Mouse (Mus musculus): ENCODE measurements around the gene Nat14.

Gene Nat14

DNA sequence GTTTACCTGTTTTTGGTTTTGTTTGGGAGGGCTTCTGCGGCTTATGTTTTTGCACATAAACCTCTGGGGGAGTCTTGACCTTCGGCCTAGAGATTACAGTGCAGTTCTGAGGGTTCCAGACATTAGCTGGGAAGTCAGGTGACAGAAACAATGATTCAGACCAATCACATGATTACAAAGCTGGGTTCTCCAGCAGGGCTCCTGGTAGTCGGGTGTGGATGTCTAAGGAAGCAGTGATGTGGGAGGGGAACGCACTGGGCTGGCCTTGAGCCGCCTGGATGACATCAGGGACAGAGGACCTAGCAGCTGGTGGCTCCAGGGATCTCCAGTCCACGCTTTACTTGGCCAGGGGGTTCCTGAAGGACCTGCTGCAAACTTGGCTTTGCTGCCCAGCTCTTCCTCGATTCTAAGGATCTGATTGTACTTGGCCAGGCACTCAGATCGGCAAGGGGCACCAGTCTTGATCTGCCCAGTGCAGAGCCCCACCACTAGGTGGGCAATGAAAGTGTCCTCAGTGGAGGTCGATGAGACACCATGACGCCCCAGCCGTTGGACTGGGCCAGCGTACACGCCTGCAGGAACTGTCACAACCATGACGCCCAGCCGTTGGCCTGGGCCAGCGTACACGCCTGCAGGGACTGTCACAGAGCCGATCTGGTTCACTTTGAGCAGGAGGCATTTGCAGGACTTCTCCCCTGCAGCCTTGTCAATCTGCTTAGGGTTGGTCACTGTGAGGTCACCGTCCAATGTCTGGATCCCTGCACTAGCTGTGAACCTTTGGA, 28.9 kb downstream of the Nat14 start:
- DNase-seq (ENCODE audit: low spot score) = no peak

DNA sequence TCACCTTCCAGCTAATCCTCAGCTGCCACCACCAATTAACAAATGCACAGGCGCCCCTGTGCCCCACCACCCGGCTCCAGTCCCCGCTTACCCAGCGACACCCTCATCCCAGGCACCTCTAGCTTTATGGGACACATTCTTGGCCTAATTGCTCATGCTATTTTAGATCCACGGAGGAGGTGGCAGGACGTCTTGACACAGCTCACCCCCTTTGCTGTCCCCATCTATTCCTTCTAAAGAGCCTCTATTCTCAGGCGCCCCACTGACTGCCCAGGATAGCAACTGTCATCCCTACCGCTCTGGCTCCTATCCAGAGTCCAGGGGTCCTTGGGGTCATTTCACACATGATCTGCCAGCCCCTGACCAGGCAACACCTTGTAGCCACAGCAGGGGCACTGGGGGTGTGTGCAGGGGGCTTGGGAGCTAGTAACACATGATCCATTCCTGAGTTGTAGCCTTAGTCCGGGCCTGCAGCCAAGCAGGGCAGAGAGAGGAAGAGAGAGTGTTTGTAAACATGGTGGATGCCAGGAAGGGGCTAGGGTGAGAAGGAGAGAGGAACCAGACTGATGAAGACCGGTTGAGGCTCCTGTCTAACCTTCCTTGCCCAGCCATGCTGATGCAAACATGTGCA, 32.1 kb downstream of the Nat14 start:
- no peak for DNase-seq (ENCODE audit: low spot score)

DNA sequence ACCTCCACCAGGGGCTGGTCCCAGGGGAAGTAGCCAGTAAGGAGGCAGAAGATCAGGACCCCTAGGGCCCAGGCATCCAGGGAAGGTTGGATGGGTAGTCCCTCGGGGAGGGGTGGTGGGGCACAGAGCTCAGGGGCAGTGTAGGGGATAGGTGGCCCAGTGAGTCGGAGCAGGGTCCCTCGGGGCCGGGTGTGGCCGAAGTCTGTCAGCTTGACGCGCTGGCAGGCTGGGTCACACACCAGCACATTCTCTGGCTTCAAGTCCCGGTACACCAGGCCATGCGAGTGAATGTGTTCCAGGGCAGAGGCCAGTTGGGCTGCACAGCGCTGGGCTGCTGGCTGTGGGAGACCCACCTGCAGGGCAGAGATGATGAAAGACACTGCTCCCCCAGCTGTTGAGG, 35.5 kb downstream of the Nat14 start:
- no peak for DNase-seq (ENCODE audit: low spot score)

DNA sequence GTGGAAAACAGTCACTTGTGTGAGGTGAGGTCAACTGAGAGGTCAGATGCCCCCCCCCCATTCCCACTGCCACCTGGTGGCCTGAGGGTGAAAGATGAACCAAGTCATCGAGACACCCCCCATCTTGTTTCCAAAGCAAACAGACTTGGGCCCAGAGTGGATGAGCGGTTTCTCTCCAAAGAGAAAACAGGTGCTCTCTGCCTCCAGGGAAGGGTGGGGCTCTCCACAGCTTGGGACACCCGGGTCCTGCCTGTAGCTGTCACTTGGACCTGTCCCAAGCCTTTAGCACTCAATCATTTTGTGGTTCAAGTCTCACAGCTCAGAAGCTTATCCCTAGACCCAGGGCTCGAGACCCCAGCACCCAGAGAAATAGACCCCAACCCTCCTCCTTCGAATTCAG, 41.7 kb downstream of the Nat14 start:
- DNase-seq (ENCODE audit: low spot score) = no peak

DNA sequence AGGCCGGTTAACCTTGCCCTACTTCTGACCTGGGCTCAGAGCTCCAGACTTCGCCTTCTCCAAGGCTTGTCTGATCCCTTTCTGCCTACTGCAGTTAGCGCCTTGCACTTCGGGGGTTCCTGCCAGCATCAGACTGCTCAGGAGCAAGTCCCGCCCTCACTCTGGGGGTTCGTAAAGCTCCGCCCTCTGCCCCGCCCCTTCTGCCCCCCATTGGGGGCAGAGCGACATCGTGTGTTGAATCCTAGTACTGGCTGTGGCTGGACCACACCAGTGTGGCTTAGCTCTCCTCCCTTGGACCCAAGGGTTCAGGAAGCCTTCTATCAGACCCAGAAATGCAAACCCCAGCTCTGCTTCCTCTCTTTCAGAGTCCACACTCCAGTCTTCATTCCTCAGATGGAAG, 42.4 kb downstream of the Nat14 start, which contains the start of gene Sbk2:
Gene Sbk2 (minus strand): TSS at position 135 of the 400 bp plus-strand sequence.
- DNase-seq (ENCODE audit: low spot score) = peak; percentile 37

DNA sequence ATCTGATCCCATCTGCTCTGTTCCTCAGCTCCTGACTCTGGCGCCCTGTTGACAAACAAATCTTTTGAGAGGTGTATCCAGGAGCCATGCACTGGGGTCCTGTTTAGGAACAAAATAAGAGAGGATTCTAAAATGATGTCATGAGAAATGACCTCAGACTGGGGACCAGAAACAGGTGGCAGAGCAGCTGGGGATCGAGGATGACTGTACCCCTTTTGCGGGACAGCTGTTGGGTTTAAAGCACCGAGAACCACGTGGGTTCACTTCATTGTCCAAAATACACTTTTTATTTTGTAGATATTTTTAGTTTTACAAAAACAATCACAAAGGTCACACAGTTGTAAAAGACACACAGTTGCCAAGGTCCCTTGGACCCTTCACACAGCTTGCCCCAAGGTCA, 43.2 kb downstream of the Nat14 start:
- DNase-seq (ENCODE audit: low spot score) = no peak

DNA sequence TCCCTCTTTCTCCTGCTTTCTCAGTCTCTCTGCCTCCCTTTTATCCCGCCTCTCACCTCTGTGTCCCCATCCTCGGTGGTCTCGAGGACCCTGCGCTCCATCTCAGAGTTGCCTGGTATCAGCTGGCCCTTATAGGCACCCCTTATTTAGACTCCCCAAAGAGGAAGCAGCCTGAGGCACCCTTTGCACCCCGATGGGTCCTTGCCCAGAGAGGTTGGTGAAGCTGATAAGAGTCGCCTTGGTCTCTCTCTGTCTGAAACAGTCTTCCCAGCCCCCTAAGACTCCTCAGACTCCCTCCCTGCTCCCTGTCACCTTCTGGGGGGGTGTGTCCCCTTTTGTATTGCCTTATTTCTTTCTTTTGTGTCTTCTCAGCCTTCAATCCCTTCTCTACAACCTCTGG, 49.2 kb downstream of the Nat14 start, which contains the start of gene Sbk3:
Gene Sbk3 (minus strand): TSS at position 101 of the 400 bp plus-strand sequence.
- DNase-seq (ENCODE audit: low spot score) = no peak

DNA sequence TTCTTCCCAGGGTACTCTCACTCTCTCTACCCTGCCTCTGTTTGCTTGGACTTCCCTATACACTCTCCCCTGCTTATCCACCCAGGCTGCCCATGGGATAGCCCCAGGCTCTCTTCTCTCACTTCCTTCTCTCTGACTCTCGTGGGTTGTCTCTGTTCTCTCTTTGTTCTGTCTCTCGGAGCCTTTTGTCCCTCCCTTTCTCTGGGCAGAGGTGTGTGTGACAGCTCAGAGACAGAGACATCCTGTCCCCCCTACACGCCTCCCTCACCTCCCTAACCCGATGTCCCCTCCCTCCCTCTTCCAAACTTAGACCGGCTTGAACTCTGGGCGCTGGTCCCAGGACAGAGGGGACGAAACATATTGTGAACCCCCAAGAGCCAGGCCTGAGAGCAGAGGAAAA, 49.9 kb downstream of the Nat14 start:
- DNase-seq (ENCODE audit: low spot score) = no peak

DNA sequence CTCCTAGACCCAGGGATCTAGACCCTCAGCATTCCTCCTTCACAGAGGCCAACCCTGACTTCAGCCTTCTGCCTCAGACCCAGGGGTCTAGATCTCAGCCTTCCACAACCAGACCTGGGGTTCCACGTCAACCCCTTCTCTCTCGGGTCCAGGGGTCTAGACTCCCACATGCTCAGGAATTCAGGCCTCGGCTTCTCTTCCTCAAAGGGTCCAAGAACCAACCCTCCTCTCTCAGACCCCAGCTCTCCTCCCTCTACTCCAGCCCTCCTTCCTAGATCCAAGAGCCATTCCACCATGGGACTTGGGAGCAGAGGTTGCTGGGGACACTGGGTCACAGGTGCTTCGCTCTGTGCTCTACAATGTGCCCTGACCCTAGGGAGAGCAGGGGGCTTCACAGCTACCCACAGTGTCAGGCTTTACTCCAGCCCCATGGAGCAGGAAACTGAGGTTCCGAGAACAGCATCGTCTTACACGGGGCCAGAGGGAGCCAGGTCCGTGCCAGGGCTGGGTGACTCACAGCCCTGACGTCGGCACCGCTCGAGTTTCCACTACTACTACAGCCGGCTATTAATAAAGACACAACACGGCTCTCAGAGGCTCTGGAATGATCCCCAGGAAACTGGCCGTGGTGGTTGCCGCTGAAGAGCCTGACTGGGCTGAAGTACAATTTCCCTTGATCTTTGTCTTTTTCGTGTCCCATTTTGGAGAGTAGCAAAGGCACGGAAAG, 50.7 kb downstream of the Nat14 start:
- DNase-seq (ENCODE audit: low spot score) = no peak

Measured in c-Kit-positive CD71-positive TER-119-positive erythroid progenitor cells, embryonic 14.5 days (primary cell).